Mouse (Mus musculus): ENCODE measurements at regions not wholly inside any gene's neighbourhood (a gene's known extent, or its start where the extent isn't known, plus 50 kb on each side); places are given as distances from the start of the nearest gene placed in this dataset.

GRCm38 (mm10) chr4:67796050-67796449 lies 968.7 kb downstream of the Tlr4 start:
- no peak for DNase-seq (ENCODE audit: low spot score in 2 of 2)

Data from adrenal gland, adult 18-20 months (tissue).